Mouse (Mus musculus) heart, embryonic 15.5 days (tissue): ENCODE measurements at regions not wholly inside any gene's neighbourhood (a gene's known extent, or its start where the extent isn't known, plus 50 kb on each side); places are given as distances from the start of the nearest gene placed in this dataset.
A peak's percentile ranks its signal among the peaks of the same experiment; 100 is the strongest.

Experiments used
- ATAC-seq: fragments of 200-750 bp; cut with Nextera tagmentation; replicated peaks from 2 replicates; pipeline ENCODE4 v1.8.0; 2017; ENCODE audit warnings: low read depth, moderate TSS enrichment; ENCODE audit not compliant: insufficient number of reproducible peaks, insufficient read depth, low FRiP score
- H3K27ac ChIP-seq: fragments of 300-500 bp; sonication (generic); 2 replicates; pipeline ENCODE4 v1.5.1; 2015; ENCODE audit warnings: mild to moderate bottlenecking, inconsistent platforms
- H3K27me3 ChIP-seq: fragments of 300-500 bp; sonication (generic); 2 replicates; pipeline ENCODE4 v1.6.1; 2015; ENCODE audit warnings: inconsistent platforms
- H3K36me3 ChIP-seq: fragments of 300-500 bp; sonication (generic); 2 replicates; pipeline ENCODE4 v1.6.1; 2015; ENCODE audit warnings: mild to moderate bottlenecking, inconsistent platforms
- H3K4me1 ChIP-seq: fragments of 300-500 bp; sonication (generic); replicated peaks from 2 replicates; pipeline ENCODE4 v1.6.1; 2015; ENCODE audit warnings: inconsistent platforms
- H3K4me2 ChIP-seq: fragments of 300-500 bp; sonication (generic); 2 replicates; pipeline ENCODE4 v1.6.1; 2015; ENCODE audit warnings: inconsistent platforms, mild to moderate bottlenecking, moderate library complexity
- H3K4me3 ChIP-seq: fragments of 300-500 bp; sonication (generic); 2 replicates; pipeline ENCODE4 v1.5.1; 2015; ENCODE audit warnings: mild to moderate bottlenecking, inconsistent platforms
- H3K9ac ChIP-seq: fragments of 300-500 bp; sonication (generic); 2 replicates; pipeline ENCODE4 v1.6.1; 2015; ENCODE audit warnings: mild to moderate bottlenecking, inconsistent platforms
- H3K9me3 ChIP-seq: fragments of 300-500 bp; sonication (generic); replicated peaks from 2 replicates; pipeline ENCODE4 v1.6.1; 2016; ENCODE audit warnings: inconsistent platforms
- WGBS: fragments of 180-500 bp; shearing (Covaris S2); methylation state at CpG from one replicate; pipeline ENCODE4 v1.1.7; 2015; ENCODE audit warnings: mixed read lengths; 5-methylcytosine and 5-hydroxymethylcytosine counted together

- Histone ChIP-seq H3K27me3 (no peaks in the 10 kb centered on the region), H3K4me1 (no peaks in the 10 kb centered on the region; the same call in 1 of the 2 replicates), H3K27ac (no peak overlapping the region), H3K4me3 (no peak overlapping the region), H3K36me3 (no peaks in the 10 kb centered on the region), H3K9me3 (no peaks in the 10 kb centered on the region), H3K4me2 (no peak overlapping the region), H3K9ac (no peak overlapping the region)
- ATAC-seq: no peak
- 86% methylated on average over 22 of the region's 22 CpGs for WGBS
Observed at GRCm38 (mm10) chr10:118629360-118630040, 188.7 kb downstream of the Ifng start.

- Histone ChIP-seq H3K9me3 (no peaks in the 10 kb centered on the region), H3K36me3 (no peaks in the 10 kb centered on the region), H3K9ac (no peak overlapping the region), H3K4me1 (no peaks in the 10 kb centered on the region; the same call in 1 of the 2 replicates), H3K27me3 (no peaks in the 10 kb centered on the region), H3K4me3 (no peak overlapping the region), H3K27ac (no peak overlapping the region), H3K4me2 (no peak overlapping the region)
- WGBS: 91% methylated on average over 1 of the region's 1 CpGs
- no peak for ATAC-seq
Observed at GRCm38 (mm10) chr10:118631786-118632185, 190.9 kb downstream of the Ifng start.

DNA sequence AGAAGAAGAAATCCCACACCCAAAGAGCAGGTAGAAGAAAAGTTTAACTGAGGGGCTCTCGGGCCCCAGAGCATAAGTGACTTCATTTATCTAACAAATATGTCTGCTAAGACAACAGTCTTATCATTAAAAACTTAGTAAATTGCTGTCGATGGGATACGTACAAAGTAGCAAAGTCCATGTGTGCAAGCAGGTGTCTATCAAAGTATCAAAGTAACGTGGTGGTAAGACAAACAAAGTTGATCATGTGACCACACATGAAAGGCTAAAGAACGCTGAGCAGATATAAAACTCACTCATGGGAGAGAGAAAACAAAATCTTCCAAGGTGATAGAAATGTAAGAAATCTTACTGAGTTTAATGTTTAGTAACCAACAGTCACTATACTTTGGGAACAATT is 191.3 kb downstream of the Ifng start:
- Histone ChIP-seq H3K27me3 (no peaks in the 10 kb centered on the region), H3K36me3 (no peaks in the 10 kb centered on the region), H3K4me1 (no peaks in the 10 kb centered on the region; the same call in 1 of the 2 replicates), H3K27ac (no peak overlapping the region), H3K9ac (no peak overlapping the region), H3K9me3 (no peaks in the 10 kb centered on the region), H3K4me3 (no peak overlapping the region), H3K4me2 (no peak overlapping the region)
- no peak for ATAC-seq
- 77% methylated on average over 5 of the region's 5 CpGs for WGBS

DNA sequence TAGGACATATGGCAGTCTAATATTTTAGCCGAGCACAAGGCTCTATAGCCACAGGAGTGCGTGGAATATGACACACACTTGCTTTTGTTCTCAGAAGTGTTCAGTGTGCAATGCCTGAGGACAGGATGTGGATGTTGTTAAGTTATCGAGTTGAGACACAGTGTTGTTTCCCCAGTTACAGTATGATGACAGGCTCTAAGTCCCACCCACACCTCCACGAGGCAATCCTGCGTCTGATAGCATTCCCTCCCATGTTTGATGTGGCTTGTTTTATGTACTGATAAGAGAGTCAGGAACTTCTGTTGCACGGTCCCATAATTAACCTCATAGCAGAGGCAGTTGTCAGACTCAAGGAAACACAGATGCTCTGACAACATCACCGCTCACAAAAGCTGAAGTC is 192.6 kb downstream of the Ifng start:
- Histone ChIP-seq H3K4me2 (no peak overlapping the region), H3K4me3 (no peak overlapping the region), H3K27ac (no peak overlapping the region), H3K36me3 (no peaks in the 10 kb centered on the region), H3K9ac (no peak overlapping the region), H3K4me1 (no peaks in the 10 kb centered on the region; the same call in 1 of the 2 replicates), H3K27me3 (no peaks in the 10 kb centered on the region), H3K9me3 (no peaks in the 10 kb centered on the region)
- ATAC-seq: peak; percentile 47; the same call in 1 of the 2 replicates
- 20% methylated on average over 7 of the region's 7 CpGs for WGBS

DNA sequence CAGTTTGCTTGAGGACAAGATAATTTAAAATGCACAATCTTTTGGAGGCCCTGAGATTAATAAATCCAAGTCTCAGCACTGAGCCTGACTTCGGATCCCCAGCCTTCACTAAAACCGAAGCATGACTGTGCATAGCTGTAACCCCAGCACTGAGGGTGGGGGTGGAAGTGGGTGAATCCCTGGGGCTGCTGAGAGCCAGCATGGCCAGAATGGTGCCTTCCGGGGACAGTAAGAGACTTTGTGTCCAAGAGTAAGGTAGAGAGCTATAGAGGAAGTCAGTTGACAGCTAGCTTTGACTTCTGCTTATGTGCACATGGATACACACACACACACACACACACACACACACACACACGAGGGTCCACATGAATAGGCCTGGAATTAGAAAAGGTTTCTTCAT is 198.3 kb downstream of the Ifng start:
- Histone ChIP-seq H3K4me2 (no peak overlapping the region), H3K4me1 (no peaks in the 10 kb centered on the region), H3K9me3 (no peaks in the 10 kb centered on the region), H3K9ac (no peak overlapping the region), H3K27me3 (no peaks in the 10 kb centered on the region), H3K4me3 (no peak overlapping the region), H3K27ac (no peak overlapping the region), H3K36me3 (no peaks in the 10 kb centered on the region)
- ATAC-seq: no peak
- 72% methylated on average over 4 of the region's 4 CpGs for WGBS

DNA sequence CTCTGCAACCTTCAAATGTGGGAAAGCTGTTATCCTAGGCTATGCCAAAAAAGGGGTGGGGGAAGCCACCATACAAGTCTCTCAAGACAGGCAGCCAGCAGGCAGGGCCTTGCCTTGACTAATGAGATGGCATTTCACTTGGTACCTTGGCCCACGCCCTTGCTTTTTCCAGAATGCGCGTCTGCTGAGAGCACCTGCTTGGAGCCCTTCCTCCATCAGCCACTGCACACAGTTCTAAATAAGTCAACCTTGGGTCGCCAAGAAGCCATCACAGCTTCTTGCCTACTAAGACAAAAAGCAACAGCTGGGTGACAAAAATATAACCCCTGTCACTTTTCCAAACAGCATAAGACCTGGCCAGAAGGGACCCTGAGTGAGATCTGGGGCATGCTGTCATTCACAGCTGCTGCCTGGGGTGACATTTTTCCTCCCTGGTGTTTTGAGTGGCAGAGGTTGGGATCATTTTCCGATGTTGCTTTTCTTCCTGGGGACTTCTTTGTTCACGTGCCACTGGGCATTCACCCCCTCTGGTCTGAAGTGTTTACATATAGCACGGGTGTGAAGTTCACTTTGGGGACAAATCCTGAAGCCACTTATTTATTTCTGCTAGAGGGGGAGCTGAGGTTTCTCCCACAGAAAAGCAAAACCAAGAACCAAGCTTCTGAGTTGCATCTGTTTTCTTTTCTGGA is 199.4 kb downstream of the Ifng start:
- Histone ChIP-seq H3K36me3 (no peaks in the 10 kb centered on the region), H3K27me3 (no peaks in the 10 kb centered on the region), H3K4me2 (no peak overlapping the region), H3K9ac (no peak overlapping the region), H3K4me3 (no peak overlapping the region), H3K27ac (no peak overlapping the region), H3K4me1 (no peaks in the 10 kb centered on the region), H3K9me3 (no peaks in the 10 kb centered on the region)
- ATAC-seq: no peak
- WGBS: 60% methylated on average over 7 of the region's 7 CpGs

- no peaks in the 10 kb centered on the region for H3K9me3 ChIP-seq
- 63% methylated on average over 12 of the region's 12 CpGs for WGBS
- H3K9ac ChIP-seq: no peak overlapping the region
- no peak overlapping the region for H3K4me2 ChIP-seq
- H3K4me1 ChIP-seq: no peaks in the 10 kb centered on the region
- H3K27me3 ChIP-seq: no peaks in the 10 kb centered on the region
- H3K27ac ChIP-seq: no peak overlapping the region
- ATAC-seq: no peak
- no peaks in the 10 kb centered on the region for H3K36me3 ChIP-seq
- no peak overlapping the region for H3K4me3 ChIP-seq
Observed at GRCm38 (mm10) chr10:118640810-118641427, 200.1 kb downstream of the Ifng start.

DNA sequence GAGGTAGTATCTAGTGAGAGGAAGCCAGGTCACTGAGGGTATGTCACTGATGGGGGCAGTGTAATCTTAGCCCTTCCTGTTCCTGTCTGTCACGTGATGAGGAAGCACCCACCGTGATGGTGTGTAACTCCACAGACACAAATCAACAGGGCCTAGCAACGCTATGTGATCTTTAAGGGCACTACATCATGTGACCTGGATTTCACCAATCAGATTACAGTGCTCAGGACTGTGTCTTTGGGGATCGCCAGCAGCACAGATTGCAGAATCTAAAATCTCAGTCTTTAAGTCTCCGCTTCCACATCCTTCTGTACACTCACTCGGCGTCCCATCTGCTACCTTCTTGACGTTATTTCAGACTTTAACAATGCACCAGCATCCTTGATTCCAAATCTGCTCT is 202.8 kb downstream of the Ifng start:
- no peaks in the 10 kb centered on the region for H3K9me3 ChIP-seq
- H3K9ac ChIP-seq: no peak overlapping the region
- WGBS: 74% methylated on average over 8 of the region's 8 CpGs
- H3K4me2 ChIP-seq: no peak overlapping the region
- H3K27me3 ChIP-seq: no peaks in the 10 kb centered on the region
- H3K4me3 ChIP-seq: no peak overlapping the region
- no peak for ATAC-seq
- H3K27ac ChIP-seq: no peak overlapping the region
- H3K36me3 ChIP-seq: no peaks in the 10 kb centered on the region
- H3K4me1 ChIP-seq: peaks cover 3% of the 10 kb centered on the region; the same call in 1 of the 2 replicates

DNA sequence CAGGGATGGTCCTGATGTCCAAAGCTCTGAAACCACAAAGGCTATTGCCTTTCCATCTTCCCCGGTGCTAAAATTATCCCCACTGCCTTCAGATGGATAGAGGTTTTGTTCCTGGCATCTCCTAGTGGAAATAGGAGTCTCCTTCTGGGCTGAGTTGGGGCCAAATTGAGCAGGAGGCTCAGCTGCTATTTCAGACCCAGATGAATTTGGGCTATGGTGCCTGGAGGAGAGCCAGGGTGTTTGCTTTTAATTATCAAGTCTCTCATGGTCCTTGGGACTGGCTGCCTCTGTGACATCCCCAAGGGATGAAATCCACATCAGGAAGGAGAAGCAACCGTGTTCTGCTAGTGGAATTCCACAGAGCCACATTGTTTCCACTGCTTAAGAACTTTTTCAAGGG is 207.3 kb downstream of the Ifng start:
- H3K27me3 ChIP-seq: no peaks in the 10 kb centered on the region
- WGBS: 34% methylated on average over 2 of the region's 2 CpGs
- H3K4me2 ChIP-seq: no peak overlapping the region
- H3K9ac ChIP-seq: no peak overlapping the region
- H3K27ac ChIP-seq: no peak overlapping the region
- no peaks in the 10 kb centered on the region for H3K9me3 ChIP-seq
- no peaks in the 10 kb centered on the region for H3K36me3 ChIP-seq
- no peak for ATAC-seq
- peaks cover 7% of the 10 kb centered on the region; the same call in 1 of the 2 replicates for H3K4me1 ChIP-seq
- no peak overlapping the region for H3K4me3 ChIP-seq

DNA sequence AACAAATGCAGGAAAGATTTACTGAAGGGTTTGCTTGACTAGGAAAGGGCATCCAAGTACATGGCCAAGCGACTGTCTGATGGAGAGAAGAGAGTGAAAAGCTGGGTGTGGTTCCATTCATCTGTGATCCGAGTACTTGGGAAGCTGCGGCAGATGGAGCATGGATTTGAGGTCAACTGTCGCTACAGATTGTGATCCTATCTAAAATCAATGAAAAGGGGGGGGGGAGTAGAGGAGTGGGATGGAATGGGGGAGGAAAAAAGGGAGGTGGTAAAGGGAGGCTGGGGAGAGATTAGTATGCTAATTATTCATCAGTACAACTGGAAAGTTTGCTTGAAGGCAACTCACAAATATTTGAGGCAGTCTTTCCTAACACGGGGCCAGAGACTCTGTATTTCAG is 213.4 kb downstream of the Dyrk2 start:
- Histone ChIP-seq H3K36me3 (no peaks in the 10 kb centered on the region), H3K4me2 (no peak overlapping the region), H3K27me3 (no peaks in the 10 kb centered on the region), H3K27ac (no peak overlapping the region), H3K9ac (no peak overlapping the region), H3K4me1 (0 out of 2 replicates have a peak, but pooled peaks cover 4% of the 10 kb centered on the region), H3K9me3 (no peaks in the 10 kb centered on the region), H3K4me3 (no peak overlapping the region)
- WGBS: 76% methylated on average over 5 of the region's 5 CpGs
- no peak for ATAC-seq

GRCm38 (mm10) chr10:118666009-118666408 is 204.0 kb downstream of the Dyrk2 start:
- ATAC-seq: no peak
- H3K9me3 ChIP-seq: no peaks in the 10 kb centered on the region
- H3K9ac ChIP-seq: no peak overlapping the region
- H3K27me3 ChIP-seq: no peaks in the 10 kb centered on the region
- H3K4me3 ChIP-seq: no peak overlapping the region
- no peaks in the 10 kb centered on the region for H3K4me1 ChIP-seq
- H3K27ac ChIP-seq: no peak overlapping the region
- no peaks in the 10 kb centered on the region for H3K36me3 ChIP-seq
- H3K4me2 ChIP-seq: no peak overlapping the region
- WGBS: 67% methylated on average over 3 of the region's 3 CpGs
